Mouse (Mus musculus) liver, embryonic 11.5 days (tissue): ENCODE data around the gene Gm7030. TPM values are rescaled to one million over a fixed set of nuclear protein-coding genes. Genes with fewer than 3 reads are reported as not detected.

Experiments
- polyA plus RNA-seq: library from polyadenylated mRNA; unstranded; fragments of >200 nt; fragmentation: Nextera tagmentation; extraction: Ambion mirVana; gene quantifications from 2 replicates; pipeline ENCODE4 v1.2.1, GENCODE M21; 2014

The Gm7030 gene
- polyA plus RNA-seq, 1 experiment from 2014 or later = not detected

Other genes starting within 250 kb of the Gm7030 start
- gene Dhx16, start 249.6 kb downstream of the Gm7030 start, polyA plus RNA-seq = 69.1 and 70.4 TPM in 2 replicates
- gene 2310061I04Rik, start 232.0 kb downstream of the Gm7030 start, polyA plus RNA-seq = 33.7 and 34.0 TPM in 2 replicates
- 39.5 and 40.0 TPM in 2 replicates for gene Atat1, start 219.3 kb downstream of the Gm7030 start, polyA plus RNA-seq
- 167 and 172 TPM in 2 replicates for gene Mrps18b, start 213.0 kb downstream of the Gm7030 start, polyA plus RNA-seq
- gene Ppp1r10, start 213.0 kb downstream of the Gm7030 start, polyA plus RNA-seq = 35.4 and 39.7 TPM in 2 replicates
- gene Abcf1, start 159.7 kb downstream of the Gm7030 start, polyA plus RNA-seq = 132 and 134 TPM in 2 replicates
- 33.7 and 35.6 TPM in 2 replicates for gene Gnl1, start 149.6 kb downstream of the Gm7030 start, polyA plus RNA-seq
- 22.0 and 22.8 TPM in 2 replicates for gene Prr3, start 149.2 kb downstream of the Gm7030 start, polyA plus RNA-seq
- 3.1 and 3.5 TPM in 2 replicates for gene H2-T24, start 108.9 kb downstream of the Gm7030 start, polyA plus RNA-seq
- 15.9 and 16.1 TPM in 2 replicates for gene H2-T23, start 96.6 kb downstream of the Gm7030 start, polyA plus RNA-seq
- 9.5 and 10.2 TPM in 2 replicates for gene H2-T22, start 86.7 kb downstream of the Gm7030 start, polyA plus RNA-seq
- not detected in 2 replicates for gene Gm6034, start 86.5 kb downstream of the Gm7030 start, polyA plus RNA-seq
- gene Gm11127, start 71.1 kb downstream of the Gm7030 start, polyA plus RNA-seq = not detected in 2 replicates
- not detected in 2 replicates for gene Gm19684, start 7.7 kb downstream of the Gm7030 start, polyA plus RNA-seq
- gene Gm8909, start 39.1 kb upstream of the Gm7030 start, polyA plus RNA-seq = 0.25 and 0.31 TPM in 2 replicates
- gene H2-T3, start 60.9 kb upstream of the Gm7030 start, polyA plus RNA-seq = not detected in 2 replicates
- gene Rpp21, start 128.6 kb upstream of the Gm7030 start, polyA plus RNA-seq = 101 and 112 TPM in 2 replicates
- 13.1 and 14.9 TPM in 2 replicates for gene Trim39, start 142.8 kb upstream of the Gm7030 start, polyA plus RNA-seq
- 0.25 TPM in 1 of 2 replicates, not detected in the other for gene H2-M10.2, start 157.1 kb upstream of the Gm7030 start, polyA plus RNA-seq
- not detected in 2 replicates for gene H2-M10.1, start 196.7 kb upstream of the Gm7030 start, polyA plus RNA-seq
- not detected in 2 replicates for gene H2-M10.3, start 239.0 kb upstream of the Gm7030 start, polyA plus RNA-seq